Mouse (Mus musculus): ENCODE results near the gene Trim33. TPM values are rescaled to one million over a fixed set of nuclear protein-coding genes. Genes with fewer than 3 reads are reported as not detected.

Trim33 gene
- total RNA-seq, 1 experiment from 2014 or later = 64.4 TPM

GRCm38 (mm10) chr3:103346658-103347057 is 67.6 kb downstream of the Trim33 start:
- ATAC-seq (replicated peaks; ENCODE audit: insufficient number of reproducible peaks, low FRiP score, low TSS enrichment, poor library complexity, severe bottlenecking) = no peak

DNA sequence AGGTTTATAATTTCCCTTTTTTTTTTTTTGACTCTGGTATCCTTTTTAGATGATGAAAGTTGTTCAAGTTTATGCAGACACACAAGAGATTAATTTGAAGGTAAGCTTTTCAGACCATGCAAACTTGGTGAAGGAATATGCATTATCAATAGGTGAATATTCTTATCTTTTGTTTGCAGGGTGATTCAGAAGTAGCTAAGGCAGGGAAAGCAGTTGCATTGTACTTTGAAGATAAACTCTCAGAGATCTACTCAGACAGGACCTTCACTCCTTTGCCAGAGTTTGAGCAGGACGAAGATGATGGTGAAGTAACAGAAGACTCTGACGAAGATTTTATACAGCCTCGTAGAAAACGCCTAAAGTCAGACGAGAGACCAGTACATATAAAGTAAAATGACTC is 74.4 kb downstream of the Trim33 start:
- ATAC-seq (replicated peaks; ENCODE audit: insufficient number of reproducible peaks, low FRiP score, low TSS enrichment, poor library complexity, severe bottlenecking) = no peak

DNA sequence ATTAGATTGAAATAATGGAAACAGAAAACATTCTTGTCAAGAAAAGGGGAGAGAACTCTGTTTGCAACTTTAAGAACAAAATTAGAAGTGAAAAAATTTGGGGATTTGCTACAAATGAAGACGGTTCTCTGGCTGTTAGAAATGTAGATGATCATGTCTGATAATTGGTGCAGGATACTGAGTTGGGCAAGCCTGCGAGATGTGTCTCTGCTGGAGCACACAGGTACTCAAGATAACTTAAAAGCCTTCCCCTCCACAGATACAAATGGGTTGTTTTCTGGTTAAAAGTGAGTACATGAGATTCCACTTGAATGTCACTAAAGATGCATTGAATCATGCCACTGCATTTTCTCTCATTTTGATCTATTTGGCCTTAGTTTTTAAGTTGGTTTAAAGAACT is 74.9 kb downstream of the Trim33 start:
- ATAC-seq (replicated peaks; ENCODE audit: insufficient number of reproducible peaks, low FRiP score, low TSS enrichment, poor library complexity, severe bottlenecking) = no peak

- ATAC-seq (replicated peaks; ENCODE audit: insufficient number of reproducible peaks, low FRiP score, low TSS enrichment, poor library complexity, severe bottlenecking) = no peak
Measured at GRCm38 (mm10) chr3:103361150-103361549, 82.1 kb downstream of the Trim33 start.

- no peak for ATAC-seq (replicated peaks; ENCODE audit: insufficient number of reproducible peaks, low FRiP score, low TSS enrichment, poor library complexity, severe bottlenecking)
Measured at GRCm38 (mm10) chr3:103364182-103364945, 85.3 kb downstream of the Trim33 start.

GRCm38 (mm10) chr3:103367176-103367970 is 88.3 kb downstream of the Trim33 start:
- no peak for ATAC-seq (replicated peaks; ENCODE audit: insufficient number of reproducible peaks, low FRiP score, low TSS enrichment, poor library complexity, severe bottlenecking)

GRCm38 (mm10) chr3:103368731-103369130 is 89.6 kb downstream of the Trim33 start:
- ATAC-seq (replicated peaks; ENCODE audit: insufficient number of reproducible peaks, low FRiP score, low TSS enrichment, poor library complexity, severe bottlenecking) = no peak

DNA sequence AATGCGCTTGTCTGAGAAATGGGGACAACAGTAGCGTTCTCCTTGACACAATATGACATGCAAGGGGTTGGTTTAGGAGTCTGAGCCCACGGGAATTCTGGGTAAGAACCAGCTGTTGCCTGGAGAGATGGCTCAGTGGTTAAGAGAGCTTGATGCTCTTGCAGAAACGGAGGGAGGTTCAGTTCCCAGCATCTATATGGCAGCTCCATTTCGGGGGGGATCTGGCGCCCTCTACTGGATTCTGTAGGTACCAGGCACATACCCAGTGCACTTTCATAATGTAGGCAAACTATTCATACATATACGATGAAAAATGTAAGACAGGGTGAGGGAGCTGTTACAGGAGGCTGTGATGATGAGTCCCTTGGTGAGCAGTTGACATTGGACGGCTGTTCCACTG is 94.9 kb downstream of the Trim33 start:
- 0 out of 2 replicates have a peak, but pooled peaks have one; percentile 36 for ATAC-seq (replicated peaks; ENCODE audit: insufficient number of reproducible peaks, low FRiP score, low TSS enrichment, poor library complexity, severe bottlenecking)

DNA sequence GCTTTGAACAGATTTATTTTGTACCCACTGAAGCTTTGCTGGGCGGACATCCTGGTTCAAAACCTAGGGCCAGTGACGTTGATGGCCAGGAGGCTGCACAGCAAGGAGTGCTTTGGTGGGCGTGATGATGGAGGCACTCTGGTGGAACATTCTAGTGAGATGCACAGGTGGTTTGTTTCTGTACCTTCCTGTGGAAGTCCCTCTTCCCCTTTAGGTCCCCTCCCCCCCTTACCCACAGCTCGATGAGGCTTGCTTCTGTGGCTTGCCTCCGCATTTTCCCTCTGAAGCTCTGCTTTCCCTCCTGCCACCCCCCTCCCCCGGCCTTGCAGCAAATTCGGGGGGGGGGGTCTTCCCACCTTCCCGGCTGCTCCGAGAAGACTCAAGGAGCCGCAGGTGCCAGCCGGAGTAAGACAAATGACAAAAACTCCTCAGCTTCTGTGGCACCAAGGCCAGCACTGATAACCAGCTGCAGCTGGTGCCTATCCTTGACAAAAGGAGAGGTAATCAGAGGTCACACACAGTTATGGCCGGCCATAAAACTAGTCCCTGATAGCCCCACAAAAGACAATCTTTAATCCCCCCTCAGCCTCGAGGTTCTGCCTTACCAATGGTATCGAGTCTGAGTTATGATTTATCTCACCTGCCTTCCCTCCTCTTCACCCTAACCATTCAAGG is 96.2 kb downstream of the Trim33 start:
- ATAC-seq (replicated peaks; ENCODE audit: insufficient number of reproducible peaks, low FRiP score, low TSS enrichment, poor library complexity, severe bottlenecking) = no peak

DNA sequence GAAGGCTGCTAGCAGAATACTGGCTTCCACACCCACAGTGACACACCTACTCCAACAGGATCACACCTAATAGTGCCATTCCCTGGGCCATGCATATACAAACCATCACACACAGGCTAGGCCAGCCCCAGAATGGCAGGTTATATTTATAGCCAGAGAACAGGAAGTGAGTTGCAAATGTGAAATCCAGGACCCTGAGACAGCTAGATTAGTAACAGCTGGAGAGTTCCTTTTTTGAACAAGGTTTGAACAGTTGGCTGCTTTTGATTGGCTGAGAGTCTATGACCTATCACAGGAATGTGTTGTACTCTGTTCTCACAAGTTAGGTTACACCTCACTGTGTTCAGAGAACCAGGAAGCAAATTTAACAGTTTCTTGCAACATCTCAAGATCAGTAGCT is 98.9 kb downstream of the Trim33 start:
- peak; percentile 89 for ATAC-seq (replicated peaks; ENCODE audit: insufficient number of reproducible peaks, low FRiP score, low TSS enrichment, poor library complexity, severe bottlenecking)

DNA sequence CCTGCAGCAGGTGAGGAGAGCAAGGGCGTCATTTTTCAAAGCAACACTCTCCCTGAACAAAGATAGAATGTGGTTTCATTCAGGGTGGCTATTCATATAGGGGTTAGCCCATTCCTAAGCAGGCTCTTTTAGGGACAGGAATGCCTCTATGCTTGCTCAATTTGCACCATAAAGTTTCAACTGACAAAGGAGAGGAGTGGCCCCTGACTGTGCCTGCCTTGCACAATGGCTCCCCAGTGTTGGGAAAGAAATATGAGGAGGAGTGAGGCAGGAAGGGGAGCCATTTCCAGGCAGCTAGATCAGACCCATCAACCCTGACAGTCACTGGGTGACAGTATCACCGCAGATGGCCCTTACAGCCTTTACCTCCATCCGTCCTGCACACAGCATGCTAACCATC is 100.3 kb downstream of the Trim33 start:
- no peak for ATAC-seq (replicated peaks; ENCODE audit: insufficient number of reproducible peaks, low FRiP score, low TSS enrichment, poor library complexity, severe bottlenecking)

DNA sequence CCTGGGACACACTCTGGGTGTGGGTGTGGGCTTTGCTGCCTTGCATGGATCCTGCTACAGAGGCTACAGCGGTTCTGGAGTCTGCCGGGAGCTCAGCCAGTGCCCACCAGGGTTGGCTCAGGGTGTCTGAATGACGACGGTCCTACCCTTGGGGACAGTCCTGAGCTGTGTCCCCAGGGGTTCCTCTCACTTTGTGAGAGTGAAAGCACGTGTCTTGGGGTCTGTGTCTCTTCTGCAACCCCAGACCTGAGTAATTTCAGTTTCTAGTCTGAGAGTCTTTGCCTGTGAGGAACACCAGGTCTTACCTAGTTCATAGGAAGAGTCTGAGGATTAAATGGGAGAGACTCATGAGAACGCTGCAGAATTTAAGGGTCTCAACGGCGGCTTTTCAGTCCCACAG is 101.7 kb downstream of the Trim33 start:
- no peak for ATAC-seq (replicated peaks; ENCODE audit: insufficient number of reproducible peaks, low FRiP score, low TSS enrichment, poor library complexity, severe bottlenecking)

GRCm38 (mm10) chr3:103381441-103381840 is 102.3 kb downstream of the Trim33 start:
- no peak for ATAC-seq (replicated peaks; ENCODE audit: insufficient number of reproducible peaks, low FRiP score, low TSS enrichment, poor library complexity, severe bottlenecking)

DNA sequence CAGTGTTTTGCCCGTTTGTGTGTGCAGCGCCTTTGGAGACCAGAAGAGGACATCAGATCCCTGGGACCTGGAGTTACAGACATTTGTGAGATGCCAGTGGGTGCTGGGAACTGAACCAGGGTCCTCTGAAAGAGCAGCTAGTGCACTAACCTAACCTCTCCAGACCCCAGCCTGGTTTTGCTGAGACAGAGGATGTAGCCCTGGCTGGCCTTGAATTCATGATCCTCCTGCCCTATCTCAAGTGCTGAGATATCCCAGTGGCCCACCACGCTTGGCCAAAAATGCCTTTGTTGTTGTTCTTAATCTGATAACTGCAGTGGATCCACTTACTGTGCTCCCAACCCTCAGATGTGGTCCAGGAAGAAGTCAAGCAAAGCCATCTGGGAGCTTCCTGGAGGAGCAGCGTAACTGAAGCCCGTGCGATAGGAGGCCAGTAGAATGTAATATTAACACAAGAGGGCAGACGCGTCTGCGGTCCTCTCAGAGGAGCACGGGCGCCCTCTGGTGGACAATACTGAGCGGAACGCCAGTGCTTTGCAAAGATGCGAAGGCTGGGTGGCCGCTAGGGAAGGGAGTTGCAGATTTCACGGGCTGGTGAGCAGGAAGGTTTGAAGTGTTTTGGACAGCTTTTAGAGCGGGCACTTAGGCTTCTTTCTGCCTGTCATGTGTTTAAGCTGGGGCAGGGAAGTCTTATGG is 103.9 kb downstream of the Trim33 start:
- ATAC-seq (replicated peaks; ENCODE audit: insufficient number of reproducible peaks, low FRiP score, low TSS enrichment, poor library complexity, severe bottlenecking) = peak; percentile 88

DNA sequence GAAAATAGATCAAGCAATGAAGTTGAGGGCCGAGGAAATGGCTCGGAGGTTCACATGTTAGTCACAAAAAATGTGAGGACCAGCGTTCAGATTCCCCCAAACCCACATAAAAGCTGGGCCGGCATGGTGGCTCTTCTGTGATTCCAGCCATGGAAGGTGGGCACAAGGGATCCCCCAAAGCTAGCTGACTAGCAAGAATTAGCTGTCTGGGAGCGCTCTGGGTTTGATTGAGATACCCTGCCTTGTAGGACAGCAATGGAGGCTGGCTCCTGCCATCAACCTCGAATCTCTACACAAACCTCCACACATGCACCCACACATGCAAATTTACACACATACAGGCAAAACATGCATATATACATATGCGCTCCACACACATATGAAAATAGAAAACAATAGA is 105.4 kb downstream of the Trim33 start:
- no peak for ATAC-seq (replicated peaks; ENCODE audit: insufficient number of reproducible peaks, low FRiP score, low TSS enrichment, poor library complexity, severe bottlenecking)

DNA sequence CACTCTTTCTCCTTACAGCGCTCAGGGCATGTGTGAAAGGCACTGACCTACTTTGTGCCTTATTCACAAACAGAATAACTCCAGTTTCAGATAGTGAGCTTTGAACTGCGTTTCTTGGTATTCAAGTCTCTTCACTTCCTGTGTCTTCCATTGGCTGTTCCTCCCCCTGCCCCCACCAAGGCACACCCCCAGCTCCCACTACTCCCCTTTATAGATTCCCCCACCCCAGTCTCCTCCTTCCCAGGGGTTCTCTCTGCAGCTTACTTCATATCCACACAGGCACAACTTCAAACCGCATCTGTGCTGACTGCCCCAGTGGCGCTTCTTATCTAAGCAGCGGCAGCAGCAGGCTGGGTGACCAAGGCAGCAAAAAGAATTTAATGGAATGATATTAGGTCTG is 105.9 kb downstream of the Trim33 start:
- ATAC-seq (replicated peaks; ENCODE audit: insufficient number of reproducible peaks, low FRiP score, low TSS enrichment, poor library complexity, severe bottlenecking) = no peak

DNA sequence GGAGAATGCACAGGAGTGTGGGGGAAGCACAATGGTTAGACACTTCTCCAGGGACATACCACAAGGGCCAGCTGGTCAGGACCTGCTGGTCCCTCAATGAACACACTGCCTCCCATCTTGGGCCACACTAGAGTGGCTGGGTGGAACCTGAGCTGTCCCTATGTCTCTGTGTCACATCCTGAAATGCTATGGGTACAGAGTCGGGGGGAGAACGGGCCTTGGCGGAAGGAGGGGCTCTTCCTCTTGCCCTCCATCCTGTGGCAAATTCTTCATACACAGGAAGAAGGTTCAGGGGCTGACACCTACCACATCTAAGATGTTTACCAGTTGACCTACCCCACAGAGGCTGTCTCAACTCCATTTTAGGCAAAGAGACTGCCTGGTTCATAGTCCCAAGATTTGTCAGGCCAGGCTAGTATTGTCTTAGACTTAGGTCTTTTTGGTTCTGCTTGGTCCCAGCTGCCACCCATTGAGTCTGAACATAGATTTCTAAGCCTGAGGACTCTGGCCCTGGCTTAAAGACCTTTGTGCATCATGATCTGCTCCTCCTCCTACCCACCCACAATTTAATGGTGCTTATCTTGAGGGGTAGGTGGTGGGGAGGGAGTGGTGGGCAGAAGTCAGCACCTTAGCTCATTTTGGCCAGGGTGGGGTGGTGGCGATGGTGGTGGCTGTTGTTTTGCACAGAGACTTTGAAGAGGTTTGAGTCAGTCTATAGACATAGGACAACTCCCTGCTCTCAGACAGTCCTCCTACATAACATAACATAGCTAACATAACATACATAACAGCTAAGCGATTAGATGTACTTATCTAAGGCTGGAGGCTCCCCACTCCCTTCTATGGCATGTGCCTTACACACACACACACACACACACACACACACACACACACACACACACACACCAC is 106.5 kb downstream of the Trim33 start:
- ATAC-seq (replicated peaks; ENCODE audit: insufficient number of reproducible peaks, low FRiP score, low TSS enrichment, poor library complexity, severe bottlenecking) = peak; percentile 37; the same call in 1 of the 2 replicates

All from monocyte, adult 5-6 weeks (primary cell).